Mouse (Mus musculus) kidney, adult 2 months (tissue): Measurements from ENCODE around the gene Fndc10.

Source experiments
- CTCF ChIP-seq: fragments of 200-500 bp; conservative IDR thresholded peaks from 2 replicates; pipeline ENCODE4 v1.5.1; 2011; ENCODE audit warnings: low read depth, mild to moderate bottlenecking, control low read depth, low read length, moderate library complexity, mixed read lengths; ENCODE audit not compliant: insufficient read depth, insufficient read length
- POLR2A ChIP-seq: fragments of 200-500 bp; IDR thresholded peaks from one replicate; pipeline ENCODE4 v1.6.1; 2011; ENCODE audit warnings: low read depth, low read length, control low read depth

GRCm38 (mm10) chr4:155653451-155654182 is 40.5 kb upstream of the Fndc10 start:
- TF ChIP-seq POLR2A (no peak), CTCF (no peak)
